Mouse (Mus musculus) macrophage (primary cell): ENCODE data around the gene Gpr137. TPM values are rescaled to one million over a fixed set of nuclear protein-coding genes. Genes with fewer than 3 reads are reported as not detected.

Experiments
- H3K27ac ChIP-seq: fragments of 350-480 bp; formaldehyde crosslinking; 2 replicates; pipeline ENCODE4 v1.9.0; 2021
- H3K36me3 ChIP-seq: fragments of 350-480 bp; formaldehyde crosslinking; 2 replicates; pipeline ENCODE4 v1.9.0; 2021; ENCODE audit errors: inconsistent target
- H3K4me3 ChIP-seq: fragments of 350-480 bp; formaldehyde crosslinking; 2 replicates; pipeline ENCODE4 v1.9.0; 2021; ENCODE audit errors: inconsistent target
- H3K79me2 ChIP-seq: fragments of 350-480 bp; formaldehyde crosslinking; 2 replicates; pipeline ENCODE4 v1.9.0; 2021; ENCODE audit errors: inconsistent target
- WGBS: methylation state at CpG from one replicate; pipeline ENCODE4 v1.1.7; 2026; ENCODE audit warnings: inconsistent platforms; ENCODE audit not compliant: missing documents; 5-methylcytosine and 5-hydroxymethylcytosine counted together
- polyA plus RNA-seq: library from polyadenylated mRNA; stranded (reverse); fragments of 250-400 nt; gene quantifications from 3 replicates; pipeline ENCODE4 v1.2.4, GENCODE M21; 2018; ENCODE audit warnings: inconsistent platforms

Gpr137 gene
- polyA plus RNA-seq, 1 experiment from 2014 or later, result 15.6 TPM

GRCm38 (mm10) chr19:6956461-6956860, 14.2 kb upstream of the Gpr137 start:
- Histone ChIP-seq H3K27ac (no peak overlapping the region), H3K4me3 (no peak overlapping the region), H3K36me3 (peaks cover 66% of the 10 kb centered on the region), H3K79me2 (no peaks in the 10 kb centered on the region)
- WGBS, result 95% methylated on average over 6 of the region's 10 CpGs

GRCm38 (mm10) chr19:6955424-6955823, 13.1 kb upstream of the Gpr137 start:
- WGBS, result 93% methylated on average over 7 of the region's 7 CpGs
- Histone ChIP-seq H3K79me2 (no peaks in the 10 kb centered on the region), H3K27ac (no peak overlapping the region), H3K4me3 (no peak overlapping the region), H3K36me3 (peaks cover 62% of the 10 kb centered on the region)

GRCm38 (mm10) chr19:6954046-6954445, 11.8 kb upstream of the Gpr137 start:
- peaks cover 48% of the 10 kb centered on the region for H3K36me3 ChIP-seq

GRCm38 (mm10) chr19:6952712-6953037, 10.4 kb upstream of the Gpr137 start:
- Histone ChIP-seq H3K27ac (peak overlapping the region; percentile 92), H3K79me2 (no peaks in the 10 kb centered on the region; the same call in 1 of the 2 replicates), H3K36me3 (peaks cover 34% of the 10 kb centered on the region), H3K4me3 (peak overlapping the region; percentile 71)
- WGBS, result 15% methylated on average over 3 of the region's 3 CpGs

More at GRCm38 (mm10) chr19:6954046-6954445, 11.8 kb upstream of the Gpr137 start:
- H3K79me2 ChIP-seq, result no peaks in the 10 kb centered on the region; the same call in 1 of the 2 replicates
- H3K4me3 ChIP-seq, result no peak overlapping the region
- 76% methylated on average over 8 of the region's 9 CpGs for WGBS
- no peak overlapping the region for H3K27ac ChIP-seq

- H3K36me3 ChIP-seq, result peaks cover 29% of the 10 kb centered on the region
- H3K79me2 ChIP-seq, result no peaks in the 10 kb centered on the region; the same call in 1 of the 2 replicates
- H3K27ac ChIP-seq, result peak overlapping the region; percentile 92
- peak overlapping the region; percentile 71 for H3K4me3 ChIP-seq
- WGBS, result 5% methylated on average over 31 of the region's 31 CpGs
These were observed 9.9 kb upstream of the Gpr137 start for GRCm38 (mm10) chr19:6951994-6952711.

- H3K27ac ChIP-seq, result peak overlapping the region; percentile 92
- no peaks in the 10 kb centered on the region; the same call in 1 of the 2 replicates for H3K79me2 ChIP-seq
- WGBS, result under 1% methylated on average over 35 of the region's 35 CpGs
- H3K4me3 ChIP-seq, result peak overlapping the region; percentile 71
- peaks cover 22% of the 10 kb centered on the region for H3K36me3 ChIP-seq
These were observed 9.2 kb upstream of the Gpr137 start for GRCm38 (mm10) chr19:6951381-6951968.

GRCm38 (mm10) chr19:6950613-6951153, 8.4 kb upstream of the Gpr137 start:
- no peaks in the 10 kb centered on the region; the same call in 1 of the 2 replicates for H3K79me2 ChIP-seq
- WGBS, result under 1% methylated on average over 28 of the region's 28 CpGs
- H3K27ac ChIP-seq, result peak overlapping the region; percentile 92
- peak overlapping the region; percentile 71 for H3K4me3 ChIP-seq
- peaks cover 16% of the 10 kb centered on the region for H3K36me3 ChIP-seq

GRCm38 (mm10) chr19:6949951-6950350, 7.7 kb upstream of the Gpr137 start:
- H3K36me3 ChIP-seq, result peaks cover 14% of the 10 kb centered on the region; the same call in 1 of the 2 replicates
- H3K79me2 ChIP-seq, result no peaks in the 10 kb centered on the region; the same call in 1 of the 2 replicates
- no peak overlapping the region for H3K27ac ChIP-seq
- 79% methylated on average over 5 of the region's 5 CpGs for WGBS
- peak overlapping the region; percentile 71 for H3K4me3 ChIP-seq

- Histone ChIP-seq H3K36me3 (peaks cover 10% of the 10 kb centered on the region; the same call in 1 of the 2 replicates), H3K4me3 (no peak overlapping the region), H3K27ac (no peak overlapping the region), H3K79me2 (no peaks in the 10 kb centered on the region; the same call in 1 of the 2 replicates)
- 95% methylated on average over 5 of the region's 5 CpGs for WGBS
These were observed 7.3 kb upstream of the Gpr137 start for GRCm38 (mm10) chr19:6949532-6949931.

- Histone ChIP-seq H3K4me3 (no peak overlapping the region), H3K36me3 (peaks cover 5% of the 10 kb centered on the region; the same call in 1 of the 2 replicates), H3K79me2 (peaks cover 9% of the 10 kb centered on the region), H3K27ac (no peak overlapping the region)
- WGBS, result 79% methylated on average over 4 of the region's 4 CpGs
These were observed 5.9 kb upstream of the Gpr137 start for GRCm38 (mm10) chr19:6948186-6948585.

- Histone ChIP-seq H3K36me3 (peaks cover 5% of the 10 kb centered on the region; the same call in 1 of the 2 replicates), H3K79me2 (peaks cover 14% of the 10 kb centered on the region)
- 84% methylated on average over 4 of the region's 4 CpGs for WGBS
These were observed 5.5 kb upstream of the Gpr137 start for GRCm38 (mm10) chr19:6947742-6948141.

GRCm38 (mm10) chr19:6943709-6944108, 1.4 kb upstream of the Gpr137 start:
- Histone ChIP-seq H3K79me2 (peaks cover 17% of the 10 kb centered on the region), H3K36me3 (peaks cover 5% of the 10 kb centered on the region; the same call in 1 of the 2 replicates), H3K27ac (no peak overlapping the region), H3K4me3 (no peak overlapping the region)
- 92% methylated on average over 6 of the region's 6 CpGs for WGBS

More at GRCm38 (mm10) chr19:6947742-6948141, 5.5 kb upstream of the Gpr137 start:
- no peak overlapping the region for H3K27ac ChIP-seq
- H3K4me3 ChIP-seq, result no peak overlapping the region

- WGBS, result 49% methylated on average over 5 of the region's 5 CpGs
- Histone ChIP-seq H3K79me2 (peaks cover 17% of the 10 kb centered on the region), H3K4me3 (peak overlapping the region; percentile 87), H3K36me3 (peaks cover 5% of the 10 kb centered on the region; the same call in 1 of the 2 replicates), H3K27ac (peak overlapping the region; percentile 90)
These were observed 484 bp upstream of the Gpr137 start for GRCm38 (mm10) chr19:6942764-6943163.

GRCm38 (mm10) chr19:6941372-6942248, 670 bp downstream of the Gpr137 start, which contains the start of gene Bad:
Gene Bad, plus strand, starts transcription at chr19:6941861.
- Histone ChIP-seq H3K27ac (peak within 1 kb of the TSS; percentile 90), H3K4me3 (peak within 1 kb of the TSS; percentile 87), H3K36me3 (peaks cover 5% of the 10 kb centered on the region; the same call in 1 of the 2 replicates), H3K79me2 (peaks cover 17% of the 10 kb centered on the region)
- WGBS, result under 1% methylated on average over 81 of the region's 83 CpGs
